Mouse (Mus musculus): ENCODE measurements at regions not wholly inside any gene's neighbourhood (a gene's known extent, or its start where the extent isn't known, plus 50 kb on each side); places are given as distances from the start of the nearest gene placed in this dataset.

- ChIA-PET POLR2A (no interaction called here), CTCF (no interaction called here)
Measured at GRCm38 (mm10) chr3:66536673-66537072, 240.0 kb upstream of the Veph1 start.

- POLR2A ChIA-PET, result no interaction called here
- CTCF ChIA-PET, result no interaction called here
Measured at GRCm38 (mm10) chr3:66535786-66536529, 239.3 kb upstream of the Veph1 start.

- CTCF ChIA-PET, result no interaction called here
- POLR2A ChIA-PET, result no interaction called here
Measured at GRCm38 (mm10) chr3:66519925-66520324, 223.3 kb upstream of the Veph1 start.

DNA sequence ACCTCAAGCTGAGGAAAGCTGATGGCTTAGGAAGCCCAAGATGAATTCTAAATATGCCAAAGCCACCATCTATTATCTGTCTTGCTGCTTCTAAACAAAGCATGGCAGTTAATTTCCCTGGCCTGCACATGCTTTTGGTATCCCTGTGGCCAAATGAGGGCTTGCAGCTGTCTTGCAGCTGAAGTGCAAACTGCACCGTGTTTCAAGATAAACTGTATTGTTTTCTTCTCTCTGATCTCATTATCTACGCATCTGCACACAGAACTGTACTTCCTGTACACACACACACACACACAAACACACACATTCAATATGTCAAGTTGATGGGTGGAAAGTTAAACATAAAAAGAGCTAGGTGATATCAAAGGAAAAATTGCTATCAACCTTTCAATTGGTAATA, 221.7 kb upstream of the Veph1 start:
- POLR2A ChIA-PET, result no interaction called here
- CTCF ChIA-PET, result no interaction called here

DNA sequence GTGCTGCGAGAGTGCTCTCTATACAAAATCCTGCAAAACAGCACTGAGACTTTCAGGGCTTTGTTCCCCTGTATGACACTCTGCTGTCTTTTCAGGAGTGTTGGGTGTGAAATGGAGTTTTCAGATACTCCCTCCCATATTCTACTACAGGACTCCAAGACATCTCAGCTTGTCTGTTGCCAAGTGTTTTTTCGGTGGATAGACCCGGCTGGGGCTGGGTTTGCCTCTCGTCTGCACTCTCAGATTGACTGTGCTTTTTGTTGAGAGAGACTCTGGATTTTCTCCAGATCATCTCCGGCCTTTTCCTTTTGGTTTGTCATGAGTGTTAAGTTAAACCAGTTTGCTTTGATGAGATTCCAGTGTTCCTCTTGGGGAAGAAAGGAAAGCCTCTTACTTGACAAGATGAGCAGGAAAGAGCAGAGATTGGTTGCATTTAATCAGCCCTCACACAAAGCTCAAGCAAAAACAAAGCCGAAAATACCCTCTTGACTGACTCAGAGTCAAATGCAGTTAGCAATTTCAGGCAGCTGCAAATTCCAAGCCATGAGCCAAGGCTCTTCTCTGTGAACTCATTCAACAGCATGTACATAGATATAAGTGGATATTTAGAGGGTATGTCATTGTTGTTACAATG, 219.3 kb upstream of the Veph1 start:
- ChIA-PET POLR2A (no interaction called here), CTCF (no interaction called here)

GRCm38 (mm10) chr3:66514587-66514986, 217.9 kb upstream of the Veph1 start:
- CTCF ChIA-PET, result no interaction called here
- POLR2A ChIA-PET, result no interaction called here

- CTCF ChIA-PET, result interaction anchor here in 1 of 4 experiments (0.6 kb wide), 1 partner anchor 177 kb away, joined by 3 read pairs; no protein-coding TSS in a partner anchor
- POLR2A ChIA-PET, result no interaction called here
Measured at GRCm38 (mm10) chr3:66512408-66512807, 215.8 kb upstream of the Veph1 start.

- CTCF ChIA-PET, result no interaction called here
- POLR2A ChIA-PET, result interaction anchor here in 1 of 4 experiments (0.6 kb wide), 1 partner anchor 898 kb away, joined by 3 read pairs; no protein-coding TSS in a partner anchor
Measured at GRCm38 (mm10) chr3:66510455-66510854, 213.8 kb upstream of the Veph1 start.

GRCm38 (mm10) chr3:66506125-66506524, 209.5 kb upstream of the Veph1 start:
- CTCF ChIA-PET, result no interaction called here
- POLR2A ChIA-PET, result no interaction called here

DNA sequence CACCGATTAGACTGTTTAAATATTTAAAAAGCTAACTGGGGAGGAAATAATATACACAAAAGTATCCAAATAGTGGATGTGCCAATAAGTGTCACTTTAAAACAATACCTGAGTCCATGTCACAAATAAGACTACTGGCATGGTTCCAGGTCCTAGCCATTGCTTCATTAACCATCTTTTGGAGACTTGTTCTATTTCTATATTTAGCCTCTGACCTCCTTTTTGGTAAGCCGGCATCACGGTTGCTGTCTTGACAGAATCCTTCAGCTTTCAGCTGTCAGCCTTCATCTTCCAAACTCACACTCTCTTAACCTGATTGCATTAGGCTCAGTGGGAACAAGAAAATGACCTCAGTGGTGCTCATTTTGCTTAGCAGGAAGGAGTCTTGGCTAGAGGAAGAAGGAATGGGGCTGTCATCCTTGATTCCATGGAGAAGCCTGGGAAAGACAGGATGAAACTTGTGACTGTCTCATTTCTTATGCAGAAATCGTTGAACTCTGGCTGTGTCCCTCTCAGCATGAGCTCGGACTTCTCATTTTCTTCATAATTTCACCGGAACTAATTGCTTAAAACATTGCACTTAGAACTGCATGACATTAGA, 208.9 kb upstream of the Veph1 start:
- CTCF ChIA-PET, result no interaction called here
- POLR2A ChIA-PET, result interaction anchor here in 1 of 4 experiments (0.6 kb wide), 1 partner anchor 1014 kb away, joined by 3 read pairs; no protein-coding TSS in a partner anchor

DNA sequence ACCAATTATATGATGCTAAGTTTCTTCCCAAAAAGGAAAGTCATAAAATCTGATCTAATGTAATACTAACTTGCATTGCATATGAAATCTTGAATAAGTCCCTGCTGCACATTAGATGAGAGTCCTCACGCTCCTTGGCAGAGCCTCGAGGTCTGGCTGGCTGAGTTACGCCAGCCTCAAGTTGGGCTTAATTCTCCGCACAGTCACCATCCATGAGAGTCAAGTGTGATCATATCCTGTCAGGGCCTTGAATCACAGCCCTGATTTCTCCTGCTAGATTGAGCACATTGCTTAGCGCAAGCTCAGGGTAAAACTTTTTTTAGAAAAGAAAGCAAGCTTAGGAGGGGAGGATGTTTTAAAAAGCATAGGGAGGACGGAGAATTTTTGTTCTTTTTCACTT, 208.1 kb upstream of the Veph1 start:
- CTCF ChIA-PET, result no interaction called here
- POLR2A ChIA-PET, result interaction anchor here in 1 of 4 experiments (0.6 kb wide), 1 partner anchor 1013 kb away, joined by 3 read pairs; no protein-coding TSS in a partner anchor

DNA sequence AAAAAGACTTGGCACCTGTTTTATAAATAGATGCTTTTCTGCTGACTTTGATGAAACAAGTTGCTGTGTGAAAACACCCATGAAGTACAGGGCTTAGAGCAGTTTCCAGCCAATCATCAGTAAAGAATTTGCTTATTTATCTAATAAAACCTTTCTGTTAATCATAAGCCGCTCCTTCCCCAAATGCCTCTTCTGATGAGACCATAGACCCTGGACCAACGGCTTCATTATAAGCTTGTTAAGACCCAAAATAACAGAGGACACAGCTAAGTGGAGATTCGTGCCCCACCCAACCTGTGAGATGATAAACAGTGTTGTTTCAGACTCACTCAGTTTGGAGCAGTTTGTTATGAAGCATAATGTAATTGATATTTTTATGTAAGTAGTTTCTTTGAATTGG, 207.0 kb upstream of the Veph1 start:
- ChIA-PET POLR2A (no interaction called here), CTCF (no interaction called here)

DNA sequence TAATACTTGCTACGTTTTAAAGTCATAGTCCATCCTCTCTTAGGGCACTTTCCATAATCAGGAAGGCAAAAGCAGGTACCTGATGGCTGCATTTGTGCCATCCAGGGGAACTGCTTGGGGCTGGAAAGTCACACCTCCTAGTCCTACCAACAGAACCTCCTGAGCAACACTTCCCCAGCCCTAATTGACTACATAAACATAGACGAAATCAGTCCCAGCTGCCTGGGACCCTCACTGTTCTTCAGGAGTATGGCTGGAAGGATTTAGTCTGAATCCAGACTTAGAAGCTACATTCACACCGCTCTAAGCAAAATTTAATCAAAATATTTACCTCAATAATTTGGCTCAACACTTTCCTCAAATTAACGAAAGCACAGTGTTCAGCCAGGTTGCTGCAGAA, 205.2 kb upstream of the Veph1 start:
- POLR2A ChIA-PET, result interaction anchor here in 1 of 4 experiments (0.6 kb wide), 1 partner anchor 24 kb away, joined by 3 read pairs; no protein-coding TSS in a partner anchor
- CTCF ChIA-PET, result no interaction called here

DNA sequence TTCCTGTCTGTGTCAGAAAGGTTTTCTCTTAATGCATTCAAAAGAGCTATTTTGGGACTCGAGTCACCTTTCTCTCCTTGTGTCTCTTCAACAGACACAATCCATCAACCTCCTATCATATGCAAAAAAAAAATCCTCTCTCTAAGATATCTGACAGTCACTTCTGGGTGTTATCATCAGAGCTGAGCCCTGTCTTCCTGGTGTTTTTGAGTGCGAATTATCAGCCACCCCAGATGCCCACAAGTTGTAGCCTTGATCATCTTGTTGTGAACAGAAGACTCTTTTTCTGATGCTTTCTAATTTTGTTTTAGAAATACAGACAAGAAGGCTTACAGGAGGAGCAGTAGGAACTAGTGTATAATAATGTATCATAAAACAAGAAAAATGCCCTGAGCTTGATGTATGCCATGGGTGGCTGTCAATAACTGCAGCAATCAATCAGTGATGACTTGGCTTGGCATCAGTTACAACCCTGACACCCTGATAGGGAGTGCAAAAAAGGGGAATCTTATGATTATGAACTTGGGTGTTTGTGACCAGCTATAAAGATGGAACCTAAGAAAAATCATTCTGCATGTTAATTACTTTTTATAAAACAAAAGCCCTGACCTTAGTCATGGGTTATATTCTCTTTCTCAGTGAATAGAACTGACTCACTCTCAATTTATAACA, 197.9 kb upstream of the Veph1 start:
- ChIA-PET CTCF (interaction anchor here in 1 of 4 experiments (0.6 kb wide), 1 partner anchor 84 kb away, joined by 4 read pairs; no protein-coding TSS in a partner anchor), POLR2A (no interaction called here)

DNA sequence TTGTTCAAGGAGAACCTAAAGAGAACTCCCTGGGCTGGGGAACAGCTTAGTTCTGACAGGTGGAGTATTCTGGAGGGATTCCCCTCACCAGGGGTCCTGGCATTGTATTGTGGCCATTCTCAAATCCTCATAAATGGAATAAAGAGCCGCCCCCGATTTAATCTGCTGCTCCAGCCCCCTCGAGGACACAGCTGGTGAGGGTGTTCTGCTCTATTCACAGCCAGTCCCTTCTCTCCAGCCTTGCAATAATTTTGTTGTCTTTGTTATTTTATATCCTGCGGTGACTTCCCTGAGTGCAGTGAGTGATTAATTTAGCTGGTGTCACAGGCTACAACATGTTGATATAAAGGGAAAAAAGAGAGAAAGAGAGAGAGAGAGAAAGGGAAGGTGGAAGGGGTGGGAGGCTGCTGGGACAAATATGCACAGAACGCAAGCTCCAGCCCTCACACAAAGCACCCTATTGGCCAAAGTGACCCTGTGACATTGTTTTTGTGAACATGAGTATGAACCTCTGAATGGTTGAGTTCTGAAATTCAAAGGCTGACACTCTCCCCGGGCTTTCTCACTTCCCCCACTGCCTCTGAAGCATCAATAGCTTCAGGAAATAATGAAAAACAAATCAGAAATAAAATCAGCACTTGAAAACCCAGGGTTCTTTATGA, 194.2 kb upstream of the Veph1 start:
- ChIA-PET POLR2A (no interaction called here), CTCF (no interaction called here)

GRCm38 (mm10) chr3:66488724-66489123, 192.1 kb upstream of the Veph1 start:
- POLR2A ChIA-PET, result no interaction called here

DNA sequence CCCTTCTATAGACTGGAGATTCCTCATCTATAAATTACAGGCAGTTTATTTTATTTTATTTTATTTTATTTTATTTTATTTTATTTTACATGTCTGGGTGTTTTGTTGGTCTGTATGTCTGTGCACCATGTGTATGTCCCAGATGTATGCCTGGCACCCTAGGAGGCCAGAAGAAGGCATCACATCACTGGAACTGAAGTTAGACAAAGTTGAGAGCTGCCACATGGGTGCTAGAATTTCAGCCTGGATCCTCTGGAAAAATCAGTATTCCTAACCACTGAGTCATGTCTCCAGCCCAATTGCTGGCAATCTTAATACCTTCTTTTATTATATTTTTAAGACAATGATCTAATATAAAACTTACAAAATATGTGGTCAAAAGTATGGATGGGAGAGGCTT, 190.0 kb upstream of the Veph1 start:
- CTCF ChIA-PET, result no interaction called here
- POLR2A ChIA-PET, result no interaction called here

More at GRCm38 (mm10) chr3:66488724-66489123, 192.1 kb upstream of the Veph1 start:
- CTCF ChIA-PET, result no interaction called here

GRCm38 (mm10) chr3:66486184-66486583, 189.5 kb upstream of the Veph1 start:
- ChIA-PET CTCF (no interaction called here), POLR2A (no interaction called here)

GRCm38 (mm10) chr3:66480718-66481117, 184.1 kb upstream of the Veph1 start:
- CTCF ChIA-PET, result no interaction called here

GRCm38 (mm10) chr3:66479266-66479665, 182.6 kb upstream of the Veph1 start:
- CTCF ChIA-PET, result no interaction called here
- POLR2A ChIA-PET, result no interaction called here

More at GRCm38 (mm10) chr3:66480718-66481117, 184.1 kb upstream of the Veph1 start:
- POLR2A ChIA-PET, result no interaction called here
